Mouse (Mus musculus): ENCODE measurements around the gene Ipo5. TPM values are rescaled to one million over a fixed set of nuclear protein-coding genes. Genes with fewer than 3 reads are reported as not detected.

The Ipo5 gene
- polyA plus RNA-seq, 1 experiment from 2014 or later: 105 TPM

Other genes starting within 250 kb of the Ipo5 start
- 28.1 and 32.6 TPM in 2 replicates for gene Farp1, start 124.0 kb downstream of the Ipo5 start, polyA plus RNA-seq (2014; fragmentation: Nextera tagmentation; extraction: Ambion mirVana)